Mouse (Mus musculus) A20 (cell line): ENCODE measurements around the gene Dennd2d.

ENCODE experiments used
- DNase-seq: peaks from one replicate; pipeline ENCODE4 v3.0.0-alpha.2; 2011; ENCODE audit warnings: low read depth, low spot score

The Dennd2d gene

GRCm38 (mm10) chr3:106482281-106483081, at the start of gene Dennd2d:
Gene Dennd2d, plus strand, starts transcription at chr3:106482405.
- peak; percentile 86 for DNase-seq

GRCm38 (mm10) chr3:106448571-106448970, 33.6 kb upstream of the Dennd2d start:
- DNase-seq = peak; percentile 59

DNA sequence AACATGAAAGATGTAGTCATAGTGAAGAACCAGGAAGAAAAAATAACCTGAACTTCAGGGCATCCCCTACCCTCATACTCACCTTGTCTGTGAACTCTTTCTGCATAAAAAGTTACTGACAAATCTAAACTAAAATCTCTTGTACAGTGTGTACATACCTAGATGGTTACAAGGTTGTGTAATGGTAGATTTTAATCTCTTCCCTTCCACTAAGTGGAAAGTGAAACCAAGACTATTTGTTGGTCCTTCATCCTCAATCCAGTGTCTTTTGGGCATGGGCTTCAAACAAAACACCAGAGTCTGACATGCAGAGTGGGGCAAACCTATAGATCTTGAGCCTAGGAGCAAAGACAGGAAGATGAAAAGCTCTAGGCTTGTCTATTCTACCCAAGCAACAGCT, 33.2 kb upstream of the Dennd2d start:
- DNase-seq = no peak

GRCm38 (mm10) chr3:106449567-106449966, 32.6 kb upstream of the Dennd2d start:
- no peak for DNase-seq

GRCm38 (mm10) chr3:106452616-106453015, 29.6 kb upstream of the Dennd2d start:
- no peak for DNase-seq

GRCm38 (mm10) chr3:106457298-106457869, 24.8 kb upstream of the Dennd2d start:
- DNase-seq = no peak

- DNase-seq = no peak
Observed at GRCm38 (mm10) chr3:106462059-106462470, 20.1 kb upstream of the Dennd2d start.

DNA sequence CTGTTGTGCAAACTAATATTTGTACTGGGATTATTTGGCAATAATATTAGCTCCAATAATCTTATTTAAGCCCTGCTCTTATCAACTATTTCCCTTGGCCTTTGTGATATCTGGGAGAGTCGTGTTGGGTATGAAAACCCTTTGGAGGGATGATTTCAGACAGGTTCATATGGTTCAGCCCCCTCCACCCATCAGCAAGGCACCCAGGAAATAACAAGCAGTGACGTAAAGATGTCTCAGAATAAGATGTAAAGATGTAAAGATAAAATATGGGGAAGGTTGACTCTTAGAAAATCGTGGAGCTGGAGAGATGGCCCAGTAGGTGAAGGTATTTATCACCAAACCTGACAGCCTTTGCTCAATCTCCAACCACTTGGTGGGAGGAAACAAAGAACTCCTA, 19.7 kb upstream of the Dennd2d start:
- DNase-seq = no peak

- peak; percentile 12 for DNase-seq
Observed at GRCm38 (mm10) chr3:106464750-106465149, 17.5 kb upstream of the Dennd2d start.

GRCm38 (mm10) chr3:106474210-106474609, 8.0 kb upstream of the Dennd2d start:
- DNase-seq = peak; percentile 79

GRCm38 (mm10) chr3:106476863-106477262, 5.3 kb upstream of the Dennd2d start:
- DNase-seq = no peak

DNA sequence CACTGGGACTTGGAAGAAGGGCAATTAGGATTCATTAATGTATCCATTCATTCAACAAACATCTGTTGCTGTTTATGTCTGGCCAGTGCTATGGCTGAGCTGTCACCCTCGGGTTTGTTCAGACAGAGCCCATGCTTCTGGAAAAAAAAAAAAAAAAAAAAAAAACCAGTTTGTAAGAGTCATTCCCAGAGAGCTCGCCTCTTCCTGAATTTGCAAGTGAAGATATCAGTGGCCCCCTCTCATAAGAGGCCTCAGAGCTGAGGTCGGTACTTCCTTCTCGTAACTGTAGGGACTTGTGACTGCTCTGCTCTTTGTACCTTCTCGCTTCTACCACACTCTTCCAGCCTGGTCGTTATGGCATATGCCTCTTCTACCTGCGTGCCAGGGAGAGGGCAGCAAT, 1.1 kb downstream of the Dennd2d start:
- DNase-seq = no peak

DNA sequence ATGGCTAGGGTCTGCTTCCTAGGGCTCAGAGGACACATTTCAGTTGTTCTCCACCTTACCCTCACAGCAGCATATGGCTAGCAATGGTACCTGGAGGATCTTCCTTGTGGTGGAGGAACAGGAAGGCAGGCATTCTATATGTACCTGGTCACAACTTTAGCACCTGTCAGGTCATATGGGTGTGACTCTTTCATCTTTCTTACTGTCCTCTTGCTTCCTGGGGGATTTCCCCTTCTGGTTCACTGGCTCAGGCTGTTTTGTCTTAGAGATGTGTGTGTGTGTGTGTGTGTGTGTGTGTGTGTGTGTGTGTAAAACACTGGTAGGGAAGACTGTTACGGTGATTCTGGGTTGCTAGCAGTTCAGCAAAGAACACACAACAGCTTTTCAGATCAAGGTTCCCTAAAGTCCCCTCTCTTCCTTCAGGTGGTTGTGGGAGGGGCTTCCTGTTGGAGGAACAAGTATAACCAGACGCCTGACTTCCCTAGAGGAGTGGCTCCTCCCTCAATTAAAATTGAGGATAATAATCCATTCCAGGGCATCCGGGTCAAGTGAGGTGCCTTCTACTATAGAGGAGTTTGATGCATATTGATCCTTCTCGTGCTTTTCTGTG, 1.7 kb downstream of the Dennd2d start:
- DNase-seq = peak; percentile 67

DNA sequence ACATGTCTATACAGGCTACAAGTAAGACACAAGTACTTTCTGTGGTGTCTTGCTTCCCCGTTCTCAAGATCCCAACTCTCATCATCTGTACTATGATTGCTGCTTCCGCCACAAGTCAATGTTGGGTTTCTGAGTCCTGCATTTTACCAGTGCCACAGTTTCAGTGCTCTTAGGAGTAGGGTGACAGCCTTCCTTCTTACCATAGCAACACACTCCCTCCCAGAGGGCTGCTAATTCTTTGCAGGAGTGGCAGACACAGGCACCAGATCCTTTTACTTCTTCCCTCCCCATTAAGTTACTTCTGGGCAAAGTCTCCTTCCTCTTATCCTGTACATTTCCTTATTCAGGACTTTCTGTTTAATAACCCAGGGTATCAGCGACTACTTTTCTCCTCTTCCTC, 2.7 kb downstream of the Dennd2d start:
- no peak for DNase-seq

DNA sequence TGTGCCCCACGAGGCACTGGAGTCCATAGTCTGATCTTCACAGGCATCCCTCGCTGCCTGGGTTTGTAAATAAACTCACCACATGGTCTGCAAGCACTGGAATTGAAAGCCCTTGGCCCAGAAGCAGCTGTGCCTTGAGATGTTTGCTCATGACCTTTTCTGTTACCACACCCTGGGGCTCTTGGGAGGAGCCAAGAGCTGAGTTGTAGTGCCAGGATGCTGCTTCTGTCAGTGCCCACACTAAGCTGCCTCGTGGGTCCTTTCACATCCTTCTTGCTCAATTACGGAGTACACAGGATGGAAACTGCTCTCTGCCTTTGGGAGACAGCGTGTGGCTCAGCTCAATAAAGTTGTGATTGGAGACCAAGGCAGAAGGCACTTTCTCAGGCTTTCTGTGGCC, 3.6 kb downstream of the Dennd2d start:
- DNase-seq = no peak

GRCm38 (mm10) chr3:106487551-106487950, 5.3 kb downstream of the Dennd2d start:
- DNase-seq = no peak

GRCm38 (mm10) chr3:106490239-106490638, 8.0 kb downstream of the Dennd2d start:
- DNase-seq = no peak

DNA sequence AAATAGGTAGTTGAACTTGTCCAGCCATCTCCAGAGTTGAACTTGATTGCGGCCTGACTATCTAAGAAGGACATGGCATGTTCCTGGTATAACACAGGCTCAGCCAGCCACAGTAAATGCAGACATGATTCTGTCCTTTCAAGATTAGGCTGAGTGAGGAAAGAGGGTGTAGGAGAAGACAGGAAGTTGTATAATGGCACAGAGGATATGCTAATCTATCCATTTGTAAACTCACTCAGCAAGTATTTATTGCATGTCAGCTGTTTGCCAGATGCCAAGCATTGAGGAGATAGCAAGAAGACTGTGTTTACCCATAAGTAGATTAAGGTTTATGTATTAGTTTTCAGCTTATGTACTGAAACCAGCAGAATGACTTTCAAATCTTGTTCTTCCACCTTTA, 10.5 kb downstream of the Dennd2d start:
- no peak for DNase-seq

DNA sequence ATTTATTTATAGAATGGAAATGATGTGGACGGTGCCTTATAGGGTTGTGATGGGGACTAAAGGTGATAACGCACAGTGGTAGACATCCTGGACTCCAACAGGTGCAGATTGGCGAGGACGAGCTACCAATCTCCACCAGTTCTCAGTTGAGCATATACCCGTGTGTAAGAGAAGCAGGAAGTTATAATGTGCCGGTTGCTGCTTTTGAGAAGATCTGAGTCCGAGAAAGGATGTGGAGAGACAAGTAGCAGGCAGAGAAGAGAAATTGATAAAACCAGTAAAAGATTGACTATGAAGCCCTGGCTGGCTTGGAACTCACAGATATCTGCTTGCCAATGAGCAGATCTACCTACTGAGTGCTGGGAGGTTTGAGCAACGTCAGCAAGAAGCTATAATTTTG, 11.0 kb downstream of the Dennd2d start:
- DNase-seq = no peak

GRCm38 (mm10) chr3:106493882-106494281, 11.7 kb downstream of the Dennd2d start:
- DNase-seq = no peak

DNA sequence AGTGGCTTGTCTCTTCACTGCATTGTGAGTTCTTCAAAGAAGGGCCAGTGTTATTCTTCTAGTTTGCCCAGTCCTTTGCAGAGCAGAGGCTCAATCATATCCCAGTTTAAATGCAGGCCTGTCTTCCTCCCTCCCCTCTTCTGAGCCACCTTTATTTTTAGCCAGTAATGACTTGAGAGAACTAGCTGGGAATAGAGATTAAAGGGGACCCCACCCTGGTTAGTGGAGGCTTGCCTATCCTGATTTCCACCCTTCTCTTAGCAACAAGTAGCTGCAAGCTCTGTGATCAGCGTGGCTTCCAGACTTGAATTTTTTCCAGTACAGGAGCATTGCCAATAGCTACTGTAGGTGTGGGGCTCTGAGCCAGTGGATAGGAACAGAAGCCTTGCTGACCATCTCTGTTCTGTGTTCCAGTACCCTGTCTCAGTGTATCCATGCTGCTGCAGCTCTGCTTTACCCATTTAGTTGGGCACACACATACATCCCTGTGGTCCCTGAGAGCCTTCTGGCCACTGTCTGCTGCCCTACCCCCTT, 12.3 kb downstream of the Dennd2d start:
- DNase-seq = no peak

- DNase-seq = no peak
Observed at GRCm38 (mm10) chr3:106495346-106496044, 13.3 kb downstream of the Dennd2d start.
